Mouse (Mus musculus) adrenal gland, adult 8-10 months (tissue): Measurements from ENCODE around the gene Serinc5. TPM values are rescaled to one million over a fixed set of nuclear protein-coding genes. Genes with fewer than 3 reads are reported as not detected.
"Not testable (repeated sequence)": the region's sequence is repeated elsewhere in the genome, so short reads cannot be mapped to it uniquely, and the experiment has no call there.

Experiments
- DNase-seq: peaks from one replicate; pipeline ENCODE4 v3.0.0; 2022
- total RNA-seq, 4 experiments: library from RNA; stranded (reverse); gene quantifications; 2 replicates each; pipeline ENCODE4 v1.2.4; 2022

Serinc5 gene
- total RNA-seq = 100 to 1,000 TPM in 2 of 4 experiments, 10 to 100 TPM in 2; 59.0 to 203 (median 126) TPM

DNA sequence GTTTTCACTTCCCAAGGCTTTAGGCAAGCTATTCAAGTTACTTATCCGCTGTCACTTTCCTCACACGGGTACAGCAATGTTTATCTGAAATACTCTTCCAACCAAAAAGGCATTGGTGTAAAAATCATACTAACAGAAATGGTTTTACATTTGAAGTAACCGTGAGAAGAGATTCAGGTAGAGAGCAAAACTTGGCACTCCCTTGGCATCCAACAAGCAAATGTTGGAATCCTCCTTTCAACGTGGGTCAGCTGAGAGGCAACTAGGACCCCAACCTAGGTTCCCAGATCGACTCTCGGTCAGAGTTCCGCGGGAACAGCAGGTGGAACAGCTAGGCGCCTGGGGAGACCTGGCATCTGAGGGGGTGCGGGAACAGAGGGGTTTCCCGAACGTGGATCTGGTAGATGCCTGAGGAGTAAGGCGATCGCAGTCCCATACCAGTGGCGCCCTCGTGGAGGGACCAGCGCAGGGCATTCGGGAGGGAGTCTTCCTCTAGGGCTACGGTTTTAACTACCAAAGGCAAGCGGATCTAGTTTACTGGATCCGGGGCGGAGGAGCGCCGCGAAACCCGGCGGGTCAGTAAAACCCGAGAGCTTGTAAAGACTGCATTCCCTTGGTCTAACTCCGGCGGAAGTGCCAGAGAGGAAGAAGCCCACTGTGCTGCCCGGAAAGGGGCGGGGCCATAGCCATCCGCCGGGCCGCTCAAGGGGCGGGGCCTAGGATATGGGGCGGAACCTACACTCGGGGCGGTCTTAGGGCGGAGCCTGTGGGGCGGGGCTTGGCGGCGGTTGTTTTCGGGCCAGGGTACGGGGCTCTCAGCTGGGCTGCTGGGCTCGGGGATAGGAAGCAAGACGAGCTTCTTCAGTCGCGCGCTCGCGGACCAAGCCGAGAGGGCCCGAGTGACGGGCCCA, at the start of gene Serinc5:
TSS of gene Serinc5 (plus strand) at position 781 of the 911 bp plus-strand sequence.
- DNase-seq = peak; percentile 95

DNA sequence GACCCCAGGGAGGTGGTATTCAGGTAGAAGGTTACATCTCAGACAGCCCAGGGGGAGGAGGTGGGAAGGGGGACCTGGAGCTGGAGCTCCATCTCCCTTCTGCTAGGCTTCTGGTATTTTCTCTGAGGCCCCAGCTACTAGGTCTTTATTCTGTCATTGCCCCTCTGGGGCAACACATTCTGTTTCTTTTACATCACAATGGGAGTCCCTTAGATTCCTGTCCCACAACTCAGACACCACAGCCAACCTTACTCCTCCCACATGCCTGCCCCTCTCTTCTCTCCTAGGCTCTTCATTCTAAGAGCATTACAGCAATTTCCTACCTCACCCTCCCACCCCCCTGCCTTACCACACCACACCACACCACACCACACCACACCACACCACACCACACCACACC, 34.8 kb upstream of the Serinc5 start, which contains the start of gene Spz1:
TSS of gene Spz1 (minus strand) at position 101 of the 400 bp plus-strand sequence.
- no peak for DNase-seq

DNA sequence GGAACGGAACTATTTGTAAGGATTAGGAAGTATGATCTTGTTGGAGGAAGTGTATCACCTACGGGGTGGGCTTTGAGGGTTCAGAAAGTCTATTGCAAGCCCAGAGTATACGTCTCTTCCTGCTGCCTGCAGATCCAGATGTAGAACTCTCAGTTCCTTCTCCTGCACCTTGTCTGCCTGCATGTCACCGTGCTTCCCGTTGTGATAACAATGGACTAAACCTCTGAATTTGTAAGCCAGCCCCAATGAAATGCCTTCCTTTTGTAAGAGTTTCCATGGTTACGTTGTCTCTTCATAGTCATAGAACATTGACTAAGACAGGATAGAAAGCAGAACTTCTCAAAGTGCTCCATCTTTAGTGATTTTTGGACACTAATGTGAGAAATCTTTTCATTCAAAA, 34.2 kb upstream of the Serinc5 start:
- no peak for DNase-seq

DNA sequence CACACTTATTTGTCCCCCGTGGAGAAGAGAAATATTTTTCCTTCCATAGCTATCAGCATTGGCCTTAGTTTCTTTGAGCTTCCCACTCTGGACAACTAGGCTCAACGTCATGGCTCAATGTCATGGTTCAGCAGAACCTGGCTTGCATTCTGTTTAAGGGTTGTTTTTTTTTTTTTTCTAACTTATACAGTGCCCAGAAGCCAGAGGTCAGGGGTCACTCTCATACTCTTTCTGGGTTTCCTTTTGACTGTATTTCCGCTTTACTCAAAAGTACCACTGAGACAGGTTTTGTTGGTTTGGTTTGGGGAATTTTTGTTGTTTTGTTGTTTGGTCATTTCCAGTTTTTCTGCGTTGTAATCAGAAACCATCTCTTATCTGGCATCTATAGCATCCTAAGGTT, 32.7 kb upstream of the Serinc5 start:
- no peak for DNase-seq

DNA sequence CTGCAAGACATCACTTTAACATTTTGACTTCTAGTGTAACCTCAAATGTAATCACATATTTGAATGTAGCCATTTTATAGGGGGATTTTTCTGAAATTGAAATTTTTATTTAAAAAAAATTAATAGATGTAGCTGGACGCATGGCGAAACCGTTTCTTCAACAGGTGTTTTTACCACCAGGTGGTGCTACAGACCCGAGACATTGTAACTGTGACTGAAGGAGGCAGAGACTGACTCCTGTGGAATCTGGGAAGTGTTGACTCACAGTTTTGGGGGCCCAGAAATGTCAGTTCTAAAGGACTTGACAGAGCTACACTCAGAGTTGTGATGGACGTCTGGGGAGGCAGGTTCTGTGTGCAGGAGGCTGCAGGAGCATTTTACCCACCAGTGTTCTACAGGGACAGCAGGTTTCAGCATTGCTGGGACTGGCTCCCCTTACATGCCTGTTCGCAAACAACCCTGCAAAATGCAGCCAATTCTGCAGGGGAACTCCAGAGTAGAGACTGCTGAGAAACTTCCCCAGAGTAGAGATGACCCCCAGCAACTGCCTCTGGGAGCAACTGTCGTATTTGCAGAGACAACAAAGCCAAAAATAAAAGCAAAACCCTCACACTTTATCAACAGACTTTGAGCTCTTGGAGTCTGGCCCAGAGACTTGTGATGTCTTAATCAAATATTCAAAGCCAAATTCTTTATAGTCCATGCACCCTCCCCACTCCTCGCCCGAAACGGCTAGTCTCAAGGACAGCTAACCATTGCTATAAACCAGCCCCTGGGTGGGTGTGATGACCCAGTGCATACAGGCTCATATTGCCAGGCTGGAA, 30.5 kb upstream of the Serinc5 start:
- DNase-seq = peak; percentile 52

DNA sequence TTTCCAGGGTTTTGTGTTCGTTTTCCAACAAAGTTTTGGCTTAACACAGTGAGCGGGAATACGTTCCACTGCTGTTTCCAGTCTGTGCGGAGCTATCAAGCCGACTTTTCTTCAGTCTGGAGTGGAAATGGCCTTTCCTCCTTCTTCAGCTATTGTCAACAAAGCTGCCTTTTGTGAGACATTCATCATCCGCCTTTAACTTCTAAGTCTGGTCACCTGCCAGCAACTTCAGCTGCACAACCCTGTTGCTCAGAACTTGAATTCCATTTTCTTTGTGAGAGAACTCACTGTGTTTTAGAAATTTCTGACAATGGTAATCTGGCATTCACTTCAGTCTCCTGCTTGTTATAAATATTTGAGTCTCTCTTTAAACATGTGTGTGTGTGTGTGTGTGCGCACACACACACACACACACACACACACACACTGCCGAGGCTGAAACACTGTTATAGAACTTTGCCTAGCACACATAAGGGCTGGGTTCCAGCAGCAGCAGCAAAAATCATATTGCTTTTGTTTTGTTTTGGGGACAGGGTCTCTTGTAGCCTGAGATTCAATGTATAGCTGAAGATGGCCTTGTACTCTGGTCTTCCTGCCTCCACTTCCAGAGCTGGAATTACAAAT, 26.7 kb upstream of the Serinc5 start:
- no peak for DNase-seq

DNA sequence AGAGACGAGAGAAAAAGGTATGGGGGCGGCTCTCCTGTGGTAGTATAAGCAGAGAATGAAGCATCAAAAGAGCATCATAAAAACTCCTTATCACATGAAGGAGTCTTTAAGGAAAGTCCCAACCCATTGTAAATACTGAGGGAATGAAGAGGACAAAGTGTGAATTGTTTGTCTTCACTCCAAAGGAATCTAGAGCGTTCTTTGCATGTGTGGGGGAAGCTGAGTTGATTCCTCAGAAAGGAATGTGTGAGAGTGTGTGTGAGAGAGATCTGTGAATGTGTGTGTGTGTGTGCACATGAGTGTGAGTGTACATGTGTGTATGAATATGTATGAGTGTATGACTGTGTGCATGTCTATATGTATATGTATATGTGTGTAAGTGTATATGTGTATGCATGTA, 22.2 kb upstream of the Serinc5 start:
- DNase-seq = no peak

DNA sequence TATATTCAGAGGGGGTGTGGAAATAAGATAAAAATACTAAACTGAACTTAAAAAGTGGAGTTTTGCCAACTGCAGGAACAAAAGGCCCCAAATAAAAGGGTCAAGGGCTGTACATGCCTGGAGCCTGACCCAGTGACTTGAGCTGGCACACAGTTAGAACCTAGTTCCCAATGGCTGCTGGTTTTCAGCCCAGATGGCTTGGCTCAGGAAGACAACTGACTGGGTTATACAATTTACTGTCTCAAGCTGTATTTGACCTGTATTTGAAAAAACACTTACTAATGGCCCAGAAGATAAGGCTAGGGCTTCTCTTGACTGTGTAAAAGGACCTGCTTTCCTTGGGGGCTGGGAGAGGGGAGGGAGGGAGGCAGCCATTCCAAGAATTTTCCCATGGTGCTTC, 21.6 kb upstream of the Serinc5 start:
- no peak for DNase-seq

DNA sequence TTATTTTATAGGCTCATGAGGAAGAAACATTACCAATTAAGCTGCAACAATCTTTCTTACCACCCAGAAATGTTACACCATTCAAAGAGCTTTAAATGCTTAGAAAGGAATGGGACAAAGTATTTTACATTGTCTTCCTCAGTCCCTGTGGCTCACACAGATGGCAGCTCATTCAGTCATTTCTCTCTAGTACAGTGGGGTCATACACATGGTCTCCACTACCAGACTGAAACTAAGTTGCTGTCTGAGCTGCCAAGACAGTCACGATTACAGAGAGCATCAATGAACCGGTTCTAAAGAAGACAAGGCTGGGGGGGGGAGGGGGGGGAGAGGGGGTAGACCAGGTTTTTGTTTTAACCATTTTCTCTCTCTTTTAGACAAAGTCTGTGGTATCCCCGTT, 19.7 kb upstream of the Serinc5 start:
- no peak for DNase-seq

DNA sequence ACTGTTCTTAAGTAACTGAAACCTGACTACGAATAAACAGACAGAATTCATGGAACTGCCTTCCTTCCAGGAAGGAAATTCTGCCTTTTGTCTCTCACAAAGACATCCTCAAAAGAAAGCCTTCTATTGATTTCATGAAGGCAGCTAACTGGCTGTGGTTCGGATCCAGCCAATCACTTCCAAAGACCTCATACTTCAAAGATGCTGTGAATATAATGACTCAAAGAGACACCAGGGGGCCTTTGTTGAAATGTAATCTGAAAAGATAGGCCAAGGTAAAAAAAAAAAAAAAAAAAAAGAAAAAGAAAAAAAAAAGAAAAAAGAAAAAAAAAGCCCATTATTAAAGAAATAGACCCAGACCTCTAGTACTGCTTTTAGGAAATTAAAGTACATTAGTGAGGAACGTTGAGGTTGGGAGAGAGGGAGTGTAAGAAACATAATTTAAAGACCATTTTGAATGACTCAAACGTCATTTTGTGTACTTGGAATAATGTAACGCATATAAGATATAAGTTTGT, 18.6 kb upstream of the Serinc5 start:
- DNase-seq = no peak

DNA sequence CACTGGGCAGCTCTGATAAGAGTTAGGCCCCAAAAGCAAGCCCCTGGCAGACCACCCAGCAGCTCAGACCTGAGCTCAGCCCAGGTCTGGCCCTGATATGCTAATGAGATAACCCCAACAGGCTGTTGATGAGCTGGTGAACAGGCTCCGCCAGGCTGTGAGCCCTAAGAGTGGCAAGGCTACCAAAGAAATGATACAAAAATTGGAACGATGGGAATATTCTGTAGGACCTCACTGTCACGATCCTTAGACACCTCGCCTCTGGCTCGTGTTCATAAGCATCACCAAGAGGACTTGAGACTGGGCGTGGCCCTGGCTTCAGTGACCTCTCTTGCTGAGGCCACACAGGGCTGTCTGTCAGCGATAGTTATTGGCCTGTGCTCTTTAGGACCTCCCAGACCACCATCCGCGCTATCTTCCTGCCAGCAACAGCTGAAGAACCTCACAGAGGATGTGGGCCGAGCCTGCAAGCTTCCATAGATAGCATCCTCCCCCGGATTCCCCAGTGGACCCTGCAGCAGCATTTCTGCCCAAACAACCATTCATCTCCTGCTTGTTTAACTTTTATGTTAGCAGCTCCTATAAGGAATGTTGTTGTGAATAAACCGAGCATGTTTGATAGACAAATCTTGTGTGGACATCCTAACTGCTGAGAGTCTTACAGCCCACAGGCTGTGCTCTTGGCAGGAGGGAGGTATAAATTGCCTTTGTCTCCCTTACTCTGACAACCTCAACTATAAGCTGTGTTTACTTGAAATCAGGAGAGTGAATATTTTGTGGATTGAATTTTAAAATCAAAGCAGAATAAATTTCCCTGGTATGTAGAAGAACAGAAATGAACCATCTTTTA, 17.9 kb upstream of the Serinc5 start:
- DNase-seq = no peak

DNA sequence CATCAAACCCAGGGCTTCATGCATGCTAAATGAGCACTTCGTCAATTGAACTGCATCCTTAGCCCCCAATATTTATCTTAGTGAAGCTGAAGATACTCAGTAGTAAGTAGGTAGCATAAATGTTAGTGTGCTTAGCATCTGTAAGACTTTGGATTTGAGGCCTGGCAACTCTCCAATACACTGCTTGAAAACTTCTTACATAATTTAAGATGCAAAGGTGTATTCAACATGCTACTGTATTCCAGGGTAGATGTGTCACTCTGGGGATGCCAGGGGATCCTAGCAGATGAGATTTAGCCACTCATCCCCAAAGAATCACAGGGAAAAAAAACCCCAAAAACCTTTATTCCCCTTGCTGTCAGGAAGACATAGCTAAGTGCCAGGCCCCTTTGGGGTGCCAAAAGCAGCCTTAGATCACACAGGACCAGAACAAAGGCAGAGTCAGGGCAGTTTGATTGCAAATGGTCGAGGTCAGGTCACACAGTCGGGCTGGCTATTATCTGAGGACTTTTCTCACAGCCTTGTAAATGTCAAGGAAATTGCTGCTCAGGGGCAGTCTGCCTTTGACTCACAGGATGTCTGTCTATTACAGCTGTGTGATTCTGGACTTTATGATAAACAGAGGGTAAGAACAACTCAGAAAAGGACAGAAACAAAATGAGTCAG, 17.0 kb upstream of the Serinc5 start:
- DNase-seq = peak; percentile 54

DNA sequence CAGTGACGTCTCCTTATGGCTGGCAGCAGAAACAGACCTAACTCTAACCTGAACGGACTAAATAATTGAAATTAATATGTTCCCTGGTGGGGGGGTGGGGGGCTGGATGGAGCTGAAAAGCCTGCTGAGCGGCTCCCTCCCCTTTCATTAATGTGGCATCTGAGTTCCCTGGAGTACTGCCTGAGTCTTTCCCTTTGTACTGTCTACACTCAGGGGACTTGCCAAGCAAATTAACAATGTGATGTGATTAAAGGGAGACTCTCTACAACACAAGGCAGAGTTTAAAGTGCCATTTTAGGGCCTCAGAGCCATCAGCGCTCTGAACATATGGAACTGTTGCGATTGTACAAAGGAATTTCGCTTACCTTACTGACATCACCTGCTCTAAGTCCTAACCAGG, 16.4 kb upstream of the Serinc5 start:
- DNase-seq = no peak

DNA sequence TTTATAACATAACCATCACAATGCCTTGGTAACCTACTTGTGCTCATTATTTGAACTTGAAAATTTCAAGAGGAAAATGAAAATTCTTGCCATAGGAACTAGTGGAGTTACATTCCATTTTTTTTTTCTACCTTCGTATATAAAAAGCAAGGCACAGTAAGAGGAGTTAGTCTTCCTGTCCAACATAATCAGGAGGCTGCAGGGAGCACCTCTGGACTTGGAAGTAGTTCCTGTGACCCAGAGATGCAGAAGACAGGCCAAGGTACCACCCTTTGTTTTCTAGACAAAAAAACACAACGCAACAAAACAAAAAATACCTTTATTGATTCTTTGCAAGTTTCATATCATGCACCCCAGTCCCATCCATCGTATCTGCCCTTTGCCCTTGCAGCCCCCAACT, 16.0 kb upstream of the Serinc5 start:
- no peak for DNase-seq

DNA sequence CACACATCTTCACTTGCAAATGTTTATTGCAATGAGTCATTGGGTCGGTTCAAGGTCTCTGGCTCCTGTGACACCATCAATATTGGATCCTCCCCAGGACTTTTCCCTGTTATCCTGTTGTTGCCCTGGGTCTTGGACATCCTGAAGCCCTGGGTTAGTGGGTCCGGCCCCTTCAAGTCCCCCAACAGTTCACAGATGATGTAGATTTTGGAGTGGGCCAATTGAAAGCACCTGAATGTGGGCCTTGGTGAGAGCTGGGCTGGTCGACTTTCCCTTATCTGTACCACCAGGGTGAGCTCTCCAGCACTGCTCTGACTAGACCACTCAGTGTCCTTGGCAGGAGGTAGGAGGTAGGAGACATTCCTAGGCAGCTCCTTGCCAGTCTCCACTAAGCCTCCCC, 15.5 kb upstream of the Serinc5 start:
- DNase-seq = no peak

DNA sequence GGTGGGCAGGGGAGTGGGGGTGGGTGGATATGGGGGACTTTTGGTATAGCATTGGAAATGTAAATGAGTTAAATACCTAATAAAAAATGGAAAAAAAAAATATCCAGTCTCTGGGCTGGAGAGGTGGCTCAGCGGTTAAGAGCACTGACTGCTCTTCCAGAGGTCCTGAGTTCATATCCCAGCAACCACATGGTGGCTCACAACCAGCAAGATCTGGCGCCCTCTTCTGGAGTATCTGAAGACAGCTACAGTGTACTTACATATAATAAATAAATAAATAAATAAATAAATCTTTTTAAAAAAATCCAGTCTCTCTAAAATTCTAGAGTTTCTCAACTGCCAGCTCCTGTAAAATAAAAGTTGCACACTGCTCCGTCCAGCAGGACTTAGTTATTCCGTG, 5.6 kb upstream of the Serinc5 start:
- DNase-seq = not testable (repeated sequence)

DNA sequence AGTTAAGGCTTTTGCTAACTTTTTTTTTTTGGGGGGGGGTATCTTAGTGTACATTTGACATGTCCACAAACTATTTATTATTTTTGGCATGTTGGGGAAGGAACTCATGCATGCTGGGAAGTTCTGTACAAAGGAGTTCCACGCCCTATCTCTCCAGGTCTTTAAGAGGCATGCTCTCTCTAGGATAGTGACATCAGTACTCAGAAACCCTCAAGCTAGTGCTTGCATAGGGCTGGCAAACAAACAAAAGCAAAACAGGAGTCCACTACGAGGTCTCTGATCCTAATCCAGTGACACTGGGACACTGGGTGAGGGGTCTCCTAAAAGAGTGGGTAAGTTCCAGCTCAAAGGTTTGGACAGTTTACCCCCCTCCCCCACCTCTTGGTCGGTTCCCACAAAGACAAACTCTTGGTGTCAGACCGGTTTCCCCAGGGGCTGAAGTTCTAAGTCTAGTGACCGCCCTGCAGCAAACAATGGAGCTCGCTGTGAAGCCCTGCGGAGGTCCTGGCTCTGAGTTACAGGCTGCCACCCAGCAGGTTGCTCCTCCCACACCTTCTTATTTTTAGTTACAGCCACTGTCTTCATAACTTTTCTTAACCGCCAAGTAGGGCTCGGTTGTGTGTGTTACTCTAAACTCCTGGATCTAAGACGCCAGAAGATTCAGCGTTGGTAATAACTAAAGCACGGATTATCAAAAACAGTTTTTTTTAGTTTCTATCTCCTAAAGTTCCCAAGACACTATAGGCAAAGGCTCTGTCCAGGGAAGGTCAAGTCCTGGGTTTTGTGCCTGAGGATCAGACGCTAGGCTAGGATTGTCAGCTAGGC, 1.2 kb upstream of the Serinc5 start:
- DNase-seq = no peak

DNA sequence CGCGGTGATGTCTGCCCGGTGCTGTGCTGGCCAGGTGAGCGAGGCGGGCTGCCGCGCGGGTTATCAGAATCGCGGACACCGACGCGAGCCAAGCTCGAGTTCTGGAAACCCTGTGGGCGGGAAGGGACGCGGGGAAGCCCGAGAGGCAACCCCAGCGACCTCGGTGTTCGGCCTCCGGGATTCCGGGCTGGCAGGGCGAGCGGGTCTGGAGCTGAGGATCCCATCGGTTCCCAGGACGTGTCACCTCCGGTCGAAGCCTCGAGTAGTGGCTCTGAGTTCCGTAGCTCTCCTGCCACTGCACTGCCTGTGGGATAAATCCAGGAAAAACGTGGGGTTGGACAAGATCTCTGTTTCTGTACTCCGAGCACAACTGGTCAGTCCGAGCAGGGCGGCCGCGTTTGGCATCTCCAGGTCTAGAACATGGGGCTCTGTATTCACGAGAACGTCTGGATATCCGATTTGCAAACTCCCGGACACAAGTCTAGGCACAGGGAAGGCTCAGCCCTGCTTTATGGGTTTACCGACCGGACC, 428 bp downstream of the Serinc5 start:
- peak; percentile 48 for DNase-seq

DNA sequence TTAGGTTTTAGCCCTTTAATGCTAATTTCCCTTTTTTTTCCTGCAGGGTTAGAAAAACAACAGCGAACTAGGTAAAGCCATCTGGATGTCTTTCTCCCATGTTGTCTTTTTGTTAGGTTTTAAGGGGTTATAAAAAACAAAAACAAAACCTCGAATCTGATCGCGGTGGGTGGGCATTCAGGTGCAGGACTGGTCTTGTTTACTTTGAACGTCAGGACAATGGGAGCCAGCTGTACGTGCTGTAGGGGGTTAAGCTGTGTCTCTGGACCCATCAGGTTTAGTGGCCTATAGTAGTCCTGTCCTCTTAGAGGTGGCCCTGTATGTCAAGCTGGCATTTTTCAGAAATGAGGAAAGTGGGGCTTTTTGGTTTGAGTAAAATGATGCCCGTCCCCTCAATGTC, 1.0 kb downstream of the Serinc5 start:
- DNase-seq = no peak

DNA sequence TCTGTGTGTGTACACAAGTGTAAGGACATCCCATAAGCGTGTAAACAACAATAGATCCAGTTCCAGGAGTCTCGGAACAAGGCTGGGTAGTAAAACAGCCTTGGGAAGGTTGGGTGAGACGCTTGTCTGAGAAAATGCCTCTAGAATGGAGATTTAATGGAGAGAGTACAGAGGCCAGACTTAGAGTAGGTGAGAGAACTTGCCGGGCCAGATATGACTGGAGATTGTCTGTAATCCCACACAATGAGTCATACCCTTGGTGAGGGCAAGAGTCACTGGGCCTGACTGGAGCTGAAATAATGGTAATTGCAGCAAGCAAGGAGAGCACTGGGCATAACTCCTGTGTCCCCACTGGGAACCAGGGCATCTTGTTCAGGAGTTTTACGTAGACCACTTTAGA, 2.2 kb downstream of the Serinc5 start:
- no peak for DNase-seq
